Mouse (Mus musculus) small intestine, adult 2 months (tissue): ENCODE results near the gene Exoc2.

Experiments
- CTCF ChIP-seq: fragments of 200-500 bp; IDR thresholded peaks from 2 replicates; pipeline ENCODE4 v1.5.1; 2012; ENCODE audit warnings: low read depth, mild to moderate bottlenecking, control low read depth, inconsistent platforms, low read length, moderate library complexity, mixed read lengths; ENCODE audit not compliant: insufficient replicate concordance, insufficient read length; ENCODE audit errors: extremely low read depth
- POLR2A ChIP-seq: fragments of 200-500 bp; IDR thresholded peaks from 2 replicates; pipeline ENCODE4 v1.6.1; 2012; ENCODE audit warnings: low read depth, mild to moderate bottlenecking, control low read depth, inconsistent platforms, low read length, moderate library complexity

DNA sequence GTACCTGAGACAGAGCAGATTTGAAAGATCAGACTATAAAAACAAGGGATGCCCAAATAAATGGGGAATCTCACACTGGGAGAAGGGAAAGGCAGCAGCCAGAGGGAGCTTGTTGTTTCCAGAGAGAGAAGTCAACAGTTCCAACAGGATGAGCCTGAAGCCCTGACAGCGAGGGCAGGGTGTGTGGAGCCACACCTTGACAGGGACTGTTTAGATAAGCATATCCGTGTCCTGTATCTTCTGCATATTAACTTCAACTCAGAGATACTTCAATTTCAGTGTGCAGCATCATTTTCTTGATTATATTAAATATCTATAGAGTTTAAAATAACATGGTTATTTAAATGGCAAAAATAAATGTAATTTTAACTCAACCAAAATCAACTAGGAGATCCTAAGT is 13.2 kb downstream of the Exoc2 start:
- TF ChIP-seq CTCF (no peak), POLR2A (no peak)
